Mouse (Mus musculus): ENCODE measurements at regions not wholly inside any gene's neighbourhood (a gene's known extent, or its start where the extent isn't known, plus 50 kb on each side); places are given as distances from the start of the nearest gene placed in this dataset.

DNA sequence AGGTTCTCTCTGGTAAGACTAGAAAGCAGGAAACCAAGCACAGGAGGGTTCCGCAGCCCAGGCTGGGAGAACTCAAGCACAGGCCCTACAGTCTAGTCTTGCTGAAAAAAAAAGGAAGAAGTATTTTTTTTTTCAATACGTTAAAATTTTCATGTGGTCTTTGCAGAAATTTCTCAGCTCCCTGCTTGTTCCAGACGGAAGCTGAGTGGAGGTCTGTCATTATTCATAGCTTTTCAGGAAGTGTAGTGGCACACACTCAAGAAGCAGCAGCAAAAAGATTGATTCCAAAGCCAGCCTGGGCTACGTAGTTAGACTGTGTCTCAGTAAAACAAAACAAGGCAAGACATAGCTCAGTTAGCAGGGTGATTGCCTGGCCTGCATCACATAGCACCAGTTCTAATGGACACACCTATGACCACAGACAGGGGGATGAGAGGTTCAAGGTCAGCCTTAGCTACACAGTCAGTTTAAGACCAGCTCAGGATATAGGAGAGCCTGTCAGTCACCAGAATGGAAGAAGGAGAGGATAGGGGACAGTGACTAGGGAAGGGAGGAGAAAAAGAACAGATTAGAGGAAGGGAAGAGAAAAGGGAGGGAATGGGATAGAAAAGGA is 60.1 kb downstream of the H2al2a start:
- no peak for TF ChIP-seq MYOD1 (IDR thresholded peaks at IDR 0.05; ENCODE audit: control insufficient read depth, insufficient read length, low read depth)
- TF ChIP-seq CTCF (IDR thresholded peaks at IDR 0.05; ENCODE audit: control insufficient read depth, insufficient read depth, insufficient read length): no peak

All from C2C12 (cell line).